Mouse (Mus musculus): Measurements from ENCODE around the gene Upf3b.

Gene Upf3b

GRCm38 (mm10) chrX:37074262-37074892 lies 35.7 kb downstream of the Upf3b start:
- DNase-seq, result peak; percentile 48

- no peak for DNase-seq
These were observed 41.4 kb downstream of the Upf3b start for GRCm38 (mm10) chrX:37068766-37069165.

GRCm38 (mm10) chrX:37067299-37067698 lies 42.8 kb downstream of the Upf3b start:
- no peak for DNase-seq

GRCm38 (mm10) chrX:37063902-37064301 lies 46.2 kb downstream of the Upf3b start:
- no peak for DNase-seq

GRCm38 (mm10) chrX:37048890-37049823 lies 61.0 kb downstream of the Upf3b start:
- DNase-seq, result no peak

GRCm38 (mm10) chrX:37048066-37048889 lies 61.8 kb downstream of the Upf3b start, which contains the start of gene Sowahd:
Gene Sowahd, plus strand, starts transcription at chrX:37048845.
- peak; percentile 2 for DNase-seq

- DNase-seq, result peak; percentile 47
These were observed 67.4 kb downstream of the Upf3b start for GRCm38 (mm10) chrX:37042726-37043125.
